Mouse (Mus musculus): ENCODE results near the gene Serpinb9. TPM values are rescaled to one million over a fixed set of nuclear protein-coding genes. Genes with fewer than 3 reads are reported as not detected.

The Serpinb9 gene
- polyA plus RNA-seq (2012; rRNA removed), result 0.34 and 0.55 TPM in 2 replicates

DNA sequence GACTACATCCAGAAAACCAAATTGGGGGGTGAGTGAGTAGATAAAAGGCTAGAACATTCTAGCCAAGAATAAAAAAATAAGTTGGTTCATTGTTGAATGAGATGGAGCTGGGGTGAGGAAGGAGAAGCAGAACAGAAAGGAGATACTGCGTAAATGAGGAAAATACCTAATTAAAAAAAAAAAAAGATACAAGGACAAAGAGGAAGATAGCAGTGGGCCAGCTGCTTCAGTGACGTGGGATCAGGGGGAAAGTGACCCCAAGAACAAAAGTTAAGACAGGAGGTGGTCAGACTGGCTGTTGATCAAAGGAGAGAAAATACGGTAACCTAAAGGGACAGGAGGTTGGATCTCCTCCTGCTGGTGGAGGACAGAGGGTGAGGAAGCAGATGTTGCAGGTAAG lies at the start of gene Serpinb9:
Serpinb9 (plus strand) TSS at position 301 of the 400 bp plus-strand sequence.

DNA sequence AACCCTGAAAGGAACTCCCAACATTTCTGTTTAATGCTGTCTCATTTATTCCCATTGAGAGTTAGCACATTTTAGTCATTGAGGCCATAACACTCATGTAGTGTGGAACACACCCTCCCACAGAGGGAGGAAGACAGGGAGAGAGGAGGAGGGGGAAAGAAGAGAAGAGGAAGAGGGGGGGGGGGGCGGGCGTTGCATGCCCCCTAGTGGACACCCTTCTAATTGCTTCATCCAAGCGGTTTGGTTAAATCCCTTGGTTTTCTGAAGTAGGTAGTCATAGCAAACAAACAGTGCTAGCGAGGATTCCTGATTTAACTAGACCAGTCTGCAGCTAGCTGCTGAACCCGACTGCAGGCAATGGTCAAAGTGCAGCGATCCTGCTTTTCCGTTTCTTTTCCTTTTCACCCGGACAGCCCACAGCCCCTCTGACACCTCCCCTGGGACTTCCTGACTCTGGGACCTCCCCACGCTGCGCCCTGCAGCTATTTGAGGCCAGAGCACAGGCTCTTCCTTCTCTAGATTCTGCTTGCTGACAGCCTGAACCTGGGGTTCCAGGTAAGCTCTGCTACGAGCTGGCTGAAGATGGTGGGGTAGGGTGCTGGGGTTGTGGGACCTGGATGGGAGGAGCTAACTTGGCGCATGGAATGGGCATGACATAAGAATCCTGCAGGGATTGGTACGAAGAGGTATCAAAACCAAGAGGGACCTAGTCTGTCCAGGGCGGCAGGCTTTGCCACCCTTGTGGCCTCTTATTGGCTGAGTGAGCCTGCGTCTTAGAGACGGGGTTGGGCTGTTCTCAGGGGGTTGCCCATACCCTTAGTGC lies 37.9 kb upstream of the Serpinb9 start, which contains the start of gene Serpinb6b:
Serpinb6b (plus strand) TSS at position 221 of the 823 bp plus-strand sequence.

DNA sequence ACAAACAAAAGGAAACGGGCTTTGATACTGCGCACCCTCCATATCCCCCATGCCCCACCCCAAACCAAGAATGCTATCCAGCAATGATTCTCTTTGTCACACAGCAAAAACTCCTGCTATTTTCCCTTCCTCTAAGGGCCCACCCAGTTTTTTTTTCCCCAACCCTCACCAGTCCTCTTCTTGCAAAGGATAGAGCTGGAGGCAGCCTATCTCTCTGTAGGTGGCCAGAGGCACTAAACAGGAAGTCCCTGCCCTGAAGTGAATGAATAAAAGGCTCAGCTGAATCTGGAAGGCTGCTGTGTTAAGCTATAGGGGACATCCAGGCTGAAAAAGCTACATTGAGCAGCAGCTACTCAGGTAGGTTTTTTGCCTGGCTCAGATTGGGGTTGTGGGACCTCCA lies 24.2 kb downstream of the Serpinb9 start, which contains the start of gene Serpinb9b:
Serpinb9b (plus strand) TSS at position 173 of the 400 bp plus-strand sequence.

Other genes starting within 250 kb of the Serpinb9 start
- gene Mylk4, start 219.3 kb upstream of the Serpinb9 start, polyA plus RNA-seq (2012; rRNA removed), result 0.05 and 0.26 TPM in 2 replicates
- gene Wrnip1, start 201.2 kb upstream of the Serpinb9 start, polyA plus RNA-seq (2012; rRNA removed), result 13.2 and 19.6 TPM in 2 replicates
- gene D930007J09Rik, start 200.4 kb upstream of the Serpinb9 start, polyA plus RNA-seq (2012; rRNA removed), result 0.40 and 0.73 TPM in 2 replicates
- gene Serpinb1a, start 152.1 kb upstream of the Serpinb9 start, polyA plus RNA-seq (2012; rRNA removed), result 10.1 and 13.8 TPM in 2 replicates
- 0.04 TPM in 1 of 2 replicates, not detected in the other for gene Serpinb1c, start 105.0 kb upstream of the Serpinb9 start, polyA plus RNA-seq (2012; rRNA removed)
- 0.28 and 0.34 TPM in 2 replicates for gene Serpinb6b, start 38.0 kb upstream of the Serpinb9 start, polyA plus RNA-seq (2012; rRNA removed)
- 0.05 TPM in 1 of 2 replicates, not detected in the other for gene Serpinb9b, start 24.2 kb downstream of the Serpinb9 start, polyA plus RNA-seq (2012; rRNA removed)
- not detected in 2 replicates for gene Serpinb1b, start 75.3 kb downstream of the Serpinb9 start, polyA plus RNA-seq (2012; rRNA removed)
- not detected in 2 replicates for gene Serpinb9c, start 156.5 kb downstream of the Serpinb9 start, polyA plus RNA-seq (2012; rRNA removed)
- gene Serpinb9d, start 189.7 kb downstream of the Serpinb9 start, polyA plus RNA-seq (2012; rRNA removed), result not detected in 2 replicates
- not detected in 2 replicates for gene Serpinb9e, start 246.4 kb downstream of the Serpinb9 start, polyA plus RNA-seq (2012; rRNA removed)